Mouse (Mus musculus) intestine, embryonic 14.5 days (tissue): ENCODE results near the gene Iqgap1. TPM values are rescaled to one million over a fixed set of nuclear protein-coding genes. Genes with fewer than 3 reads are reported as not detected.

Source experiments
- polyA plus RNA-seq: library from polyadenylated mRNA; unstranded; fragments of >200 nt; fragmentation: Nextera tagmentation; extraction: Ambion mirVana; gene quantifications from 2 replicates; pipeline ENCODE4 v1.2.1, GENCODE M21; 2014

Iqgap1 gene
- polyA plus RNA-seq, 1 experiment from 2014 or later = 81.7 TPM

Other genes with a start within 250 kb of the Iqgap1 start
- gene Crtc3, start 137.1 kb downstream of the Iqgap1 start, polyA plus RNA-seq = 19.6 and 19.8 TPM in 2 replicates
- gene Zscan2, start 34.9 kb upstream of the Iqgap1 start, polyA plus RNA-seq = 2.4 and 3.3 TPM in 2 replicates
- 34.4 and 37.9 TPM in 2 replicates for gene Wdr73, start 75.3 kb upstream of the Iqgap1 start, polyA plus RNA-seq
- gene Nmb, start 79.1 kb upstream of the Iqgap1 start, polyA plus RNA-seq = 7.1 and 7.4 TPM in 2 replicates
- 218 and 221 TPM in 2 replicates for gene Sec11a, start 121.8 kb upstream of the Iqgap1 start, polyA plus RNA-seq
- 14.7 and 16.3 TPM in 2 replicates for gene Zfp592, start 167.7 kb upstream of the Iqgap1 start, polyA plus RNA-seq
- gene Alpk3, start 231.6 kb upstream of the Iqgap1 start, polyA plus RNA-seq = 1.2 and 1.4 TPM in 2 replicates